In the genomic region with DNA sequence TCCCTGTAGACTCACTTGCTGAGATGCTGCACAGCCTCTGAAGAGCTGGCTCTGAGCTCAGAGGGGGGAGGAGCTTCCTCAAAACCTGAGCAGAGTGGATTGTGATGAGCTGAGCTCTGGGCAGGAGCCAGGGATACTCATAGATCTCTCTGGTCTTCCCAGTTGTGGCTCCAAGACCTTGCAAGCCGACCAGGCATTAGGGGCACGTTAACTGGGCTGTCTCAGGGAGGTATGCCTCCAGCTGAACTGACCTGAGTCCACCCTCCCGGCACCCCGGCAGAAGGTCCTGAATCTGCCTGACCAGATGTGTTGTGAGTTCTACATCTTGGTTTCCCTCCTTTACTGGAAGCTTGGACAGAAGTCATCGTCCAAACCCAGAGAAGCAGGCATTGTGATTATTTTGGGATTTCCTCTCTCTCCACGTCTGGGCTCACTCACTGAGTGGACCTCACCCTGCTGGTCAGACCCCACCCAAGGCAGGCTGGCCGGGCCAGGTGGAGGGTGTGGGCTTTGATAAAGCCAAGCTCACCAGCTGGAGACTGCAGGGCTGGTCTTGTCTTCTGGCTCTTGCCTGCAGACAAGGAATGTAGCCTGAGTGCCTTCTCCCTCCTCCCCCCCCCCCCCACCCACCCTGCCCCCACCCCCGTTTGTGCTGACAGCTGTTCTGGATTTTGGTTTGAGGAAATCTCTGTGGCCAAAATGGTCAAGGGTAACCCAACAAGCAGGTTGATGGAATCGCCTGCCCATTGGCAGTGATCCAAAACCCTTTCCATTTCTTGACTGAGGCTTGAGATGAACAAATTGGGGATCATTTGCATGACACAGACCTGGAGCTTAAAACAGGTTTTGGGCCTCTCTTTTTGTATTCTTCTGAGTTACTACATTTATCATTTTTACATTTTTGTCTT, we compare ENCODE assay signal across 8 mouse cellular contexts. TPM values are rescaled to one million over a fixed set of nuclear protein-coding genes. Genes with fewer than 3 reads are reported as not detected.
DNase-seq lines count a peak whose midpoint lies in the region; ATAC-seq and TF ChIP-seq lines count a peak whose summit lies in the region.

No protein-coding gene starts in this region.

- 39% methylated on average over 9 of the region's 9 CpGs for WGBS in kidney, adult 2 months
- WGBS in embryonic facial prominence, embryonic 12.5 days, result 57% methylated on average over 9 of the region's 9 CpGs

- peak; percentile 6 for ATAC-seq in Patski
- no peak for ATAC-seq in embryonic facial prominence, embryonic 12.5 days (ENCODE audit: insufficient number of reproducible peaks, insufficient read depth, low FRiP score, low TSS enrichment)
- peak; percentile 81 for ATAC-seq in megakaryocyte-erythroid progenitor cell, adult 5-6 weeks (replicated peaks; ENCODE audit: low FRiP score, low TSS enrichment, poor library complexity, severe bottlenecking)

- intact Hi-C loops in heart, postnatal 25 days (cut with DNase I), result loop anchor here (5.0 kb wide), 1 partner anchor 42 kb away; a partner anchor contains a TSS

- no peaks in the 10 kb centered on the region for H3K36me3 ChIP-seq in kidney, adult 2 months (ENCODE audit: control insufficient read depth, insufficient read depth, low read length)
- H3K36me3 ChIP-seq in embryonic facial prominence, embryonic 12.5 days, result no peaks in the 10 kb centered on the region

- no peak overlapping the region for H3K27ac ChIP-seq in kidney, adult 2 months (ENCODE audit: insufficient read depth, low read depth, low read length)
- peak overlapping the region; percentile 33; the same call in 1 of the 2 replicates for H3K27ac ChIP-seq in embryonic facial prominence, embryonic 12.5 days

- CTCF ChIA-PET in Patski (lab: Charles Lee), result interaction anchor here (0.7 to 2.3 kb wide), 5 partner anchors 12 to 41 kb away, joined by 3 to 10 read pairs (median 4); no protein-coding TSS in a partner anchor

- POLR2A ChIA-PET in Patski (lab: Charles Lee), result no interaction called here

- in situ Hi-C loops in Patski (cut with MboI; ENCODE audit: low pct_unique_long_range_greater_than_20kb), result no loop called here

- H3K9me3 ChIP-seq in embryonic facial prominence, embryonic 12.5 days, result no peaks in the 10 kb centered on the region

- TF ChIP-seq POLR2A in kidney, adult 2 months (IDR thresholded peaks at IDR 0.05; ENCODE audit: low read depth, low read length), result no peak

- DNase-seq in kidney, adult 2 months, result peak; percentile 54
- DNase-seq in kidney, adult 18-20 months, result no peak
- no peak for DNase-seq in Patski (ENCODE audit: low read depth, low spot score)
- DNase-seq in heart, postnatal 25 days (ENCODE audit: low spot score), result peak; percentile 70
- no peak for DNase-seq in spleen, postnatal 4 days (ENCODE audit: low spot score in 2 of 2)
- DNase-seq in ovary, postnatal 14 days (ENCODE audit: low spot score), result no peak

- peaks cover 23% of the 10 kb centered on the region for H3K4me1 ChIP-seq in kidney, adult 2 months (ENCODE audit: control insufficient read depth, insufficient read depth, low read length)
- H3K4me1 ChIP-seq in embryonic facial prominence, embryonic 12.5 days, result peaks cover 44% of the 10 kb centered on the region

- H3K4me3 ChIP-seq in kidney, adult 2 months (ENCODE audit: insufficient read depth, low read depth, low read length), result no peak overlapping the region
- H3K4me3 ChIP-seq in embryonic facial prominence, embryonic 12.5 days, result no peak overlapping the region

- H3K4me2 ChIP-seq in embryonic facial prominence, embryonic 12.5 days (replicated peaks), result no peak overlapping the region

- no peak for TF ChIP-seq CTCF in kidney, adult 2 months (conservative IDR thresholded peaks at IDR 0.05; ENCODE audit: insufficient read depth, insufficient read length, low read depth, low read length)
- TF ChIP-seq CTCF in Patski (IDR thresholded peaks at IDR 0.05), result no peak

- H3K9ac ChIP-seq in embryonic facial prominence, embryonic 12.5 days, result no peak overlapping the region

- no peaks in the 10 kb centered on the region for H3K27me3 ChIP-seq in kidney, adult 2 months (replicated peaks; ENCODE audit: control insufficient read depth, insufficient read depth, low read length)
- no peaks in the 10 kb centered on the region for H3K27me3 ChIP-seq in Patski
- no peaks in the 10 kb centered on the region for H3K27me3 ChIP-seq in embryonic facial prominence, embryonic 12.5 days

RNA-seq across cellular contexts. Expression of a gene that starts 44.1 kb away (rescaled TPM):
- 28.4 and 28.7 TPM in 2 replicates for polyA plus RNA-seq in kidney, adult 2 months (2012; rRNA removed)
- 38.8 TPM for polyA plus RNA-seq in Patski (2021)
- polyA plus RNA-seq in embryonic facial prominence, embryonic 12.5 days (2016; fragmentation: Nextera tagmentation; extraction: Ambion mirVana), result 9.0 and 10.7 TPM in 2 replicates
- 1 to 10 TPM; 9.8 TPM for total RNA-seq in heart, postnatal 25 days (2021)
- 4.0 and 5.5 TPM in 2 replicates for total RNA-seq in megakaryocyte-erythroid progenitor cell, adult 5-6 weeks (2014; fragmentation: Nextera tagmentation)
- total RNA-seq in megakaryocyte-erythroid progenitor cell, adult 5-6 weeks (2017), result 1.4 and 6.9 TPM in 2 replicates

Comparison
In these comparisons a context has a peak if more than half of its experiments do, and no peak if none do; other contexts are left out.
1. DNase-seq: peak in kidney, adult 2 months (single experiment) and heart, postnatal 25 days (single experiment); none in kidney, adult 18-20 months (single experiment), Patski (single experiment), spleen, postnatal 4 days (0 of 2) and ovary, postnatal 14 days (single experiment).